Mouse (Mus musculus): ENCODE data around the gene 4930519P11Rik. TPM values are rescaled to one million over a fixed set of nuclear protein-coding genes. Genes with fewer than 3 reads are reported as not detected.

The 4930519P11Rik gene
- polyA plus RNA-seq, 1 experiment from 2014 or later, result 0.26 TPM

GRCm38 (mm10) chr2:154593025-154593424 lies 20.2 kb downstream of the 4930519P11Rik start:
- no peak overlapping the region for H3K4me3 ChIP-seq (ENCODE audit: low read depth, low read length)
- no peaks in the 10 kb centered on the region for H3K9me3 ChIP-seq (ENCODE audit: control insufficient read depth)
- no peak overlapping the region for H3K4me2 ChIP-seq (replicated peaks; ENCODE audit: low read depth)
- H3K9ac ChIP-seq (ENCODE audit: low read depth, low read length), result no peak overlapping the region
- H3K4me1 ChIP-seq (replicated peaks; ENCODE audit: control insufficient read depth, insufficient read depth, low read length), result no peaks in the 10 kb centered on the region
- 0 out of 2 replicates have a peak, but pooled peaks have one; percentile 31 for ATAC-seq
- H3K27ac ChIP-seq (ENCODE audit: low read depth, low read length), result no peak overlapping the region
- peak; percentile 80 for TF ChIP-seq CTCF (IDR thresholded peaks at IDR 0.05; ENCODE audit: low read depth)
- no peaks in the 10 kb centered on the region for H3K27me3 ChIP-seq (replicated peaks; ENCODE audit: control insufficient read depth, insufficient read depth, low read length)
- peaks cover 50% of the 10 kb centered on the region for H3K36me3 ChIP-seq (ENCODE audit: control insufficient read depth, insufficient read depth)
- 69% methylated on average over 3 of the region's 3 CpGs for WGBS

GRCm38 (mm10) chr2:154591239-154591638 lies 22.0 kb downstream of the 4930519P11Rik start:
- no peak for ATAC-seq
- Histone ChIP-seq H3K9ac (ENCODE audit: low read depth, low read length) (no peak overlapping the region), H3K4me3 (ENCODE audit: low read depth, low read length) (no peak overlapping the region), H3K36me3 (ENCODE audit: control insufficient read depth, insufficient read depth) (peaks cover 67% of the 10 kb centered on the region), H3K27me3 (replicated peaks; ENCODE audit: control insufficient read depth, insufficient read depth, low read length) (no peaks in the 10 kb centered on the region), H3K9me3 (ENCODE audit: control insufficient read depth) (no peaks in the 10 kb centered on the region), H3K4me1 (replicated peaks; ENCODE audit: control insufficient read depth, insufficient read depth, low read length) (no peaks in the 10 kb centered on the region), H3K4me2 (replicated peaks; ENCODE audit: low read depth) (no peak overlapping the region), H3K27ac (ENCODE audit: low read depth, low read length) (no peak overlapping the region)
- 73% methylated on average over 3 of the region's 3 CpGs for whole genome bisulfite sequencing
- no peak for TF ChIP-seq CTCF (IDR thresholded peaks at IDR 0.05; ENCODE audit: low read depth)

- TF ChIP-seq CTCF (IDR thresholded peaks at IDR 0.05; ENCODE audit: low read depth), result no peak
- ATAC-seq, result no peak
- Histone ChIP-seq H3K9me3 (ENCODE audit: control insufficient read depth) (no peaks in the 10 kb centered on the region), H3K36me3 (ENCODE audit: control insufficient read depth, insufficient read depth) (peaks cover 50% of the 10 kb centered on the region), H3K27ac (ENCODE audit: low read depth, low read length) (no peak overlapping the region), H3K4me1 (replicated peaks; ENCODE audit: control insufficient read depth, insufficient read depth, low read length) (no peaks in the 10 kb centered on the region), H3K4me2 (replicated peaks; ENCODE audit: low read depth) (no peak overlapping the region), H3K9ac (ENCODE audit: low read depth, low read length) (no peak overlapping the region), H3K4me3 (ENCODE audit: low read depth, low read length) (no peak overlapping the region), H3K27me3 (replicated peaks; ENCODE audit: control insufficient read depth, insufficient read depth, low read length) (no peaks in the 10 kb centered on the region)
- WGBS, result 90% methylated on average over 4 of the region's 4 CpGs
Measured at GRCm38 (mm10) chr2:154589051-154589450, 24.2 kb downstream of the 4930519P11Rik start.

- H3K27ac ChIP-seq (ENCODE audit: low read depth, low read length), result no peak overlapping the region
- 82% methylated on average over 5 of the region's 5 CpGs for WGBS
- H3K4me1 ChIP-seq (replicated peaks; ENCODE audit: control insufficient read depth, insufficient read depth, low read length), result no peaks in the 10 kb centered on the region
- no peak overlapping the region for H3K9ac ChIP-seq (ENCODE audit: low read depth, low read length)
- no peak overlapping the region for H3K4me3 ChIP-seq (ENCODE audit: low read depth, low read length)
- no peaks in the 10 kb centered on the region for H3K27me3 ChIP-seq (replicated peaks; ENCODE audit: control insufficient read depth, insufficient read depth, low read length)
- peak; percentile 69 for TF ChIP-seq CTCF (IDR thresholded peaks at IDR 0.05; ENCODE audit: low read depth)
- peaks cover 31% of the 10 kb centered on the region for H3K36me3 ChIP-seq (ENCODE audit: control insufficient read depth, insufficient read depth)
- ATAC-seq, result no peak
- no peak overlapping the region for H3K4me2 ChIP-seq (replicated peaks; ENCODE audit: low read depth)
- no peaks in the 10 kb centered on the region for H3K9me3 ChIP-seq (ENCODE audit: control insufficient read depth)
Measured at GRCm38 (mm10) chr2:154586405-154586804, 26.8 kb downstream of the 4930519P11Rik start.

- no peak overlapping the region for H3K4me3 ChIP-seq (ENCODE audit: low read depth, low read length)
- H3K27me3 ChIP-seq (replicated peaks; ENCODE audit: control insufficient read depth, insufficient read depth, low read length), result no peaks in the 10 kb centered on the region
- H3K4me1 ChIP-seq (replicated peaks; ENCODE audit: control insufficient read depth, insufficient read depth, low read length), result no peaks in the 10 kb centered on the region
- H3K4me2 ChIP-seq (replicated peaks; ENCODE audit: low read depth), result no peak overlapping the region
- no peak overlapping the region for H3K9ac ChIP-seq (ENCODE audit: low read depth, low read length)
- 65% methylated on average over 17 of the region's 17 CpGs for WGBS
- ATAC-seq, result no peak
- TF ChIP-seq CTCF (IDR thresholded peaks at IDR 0.05; ENCODE audit: low read depth), result no peak
- H3K36me3 ChIP-seq (ENCODE audit: control insufficient read depth, insufficient read depth), result peaks cover 30% of the 10 kb centered on the region
- H3K9me3 ChIP-seq (ENCODE audit: control insufficient read depth), result no peaks in the 10 kb centered on the region
- no peak overlapping the region for H3K27ac ChIP-seq (ENCODE audit: low read depth, low read length)
Measured at GRCm38 (mm10) chr2:154584931-154585601, 28.2 kb downstream of the 4930519P11Rik start.

GRCm38 (mm10) chr2:154583906-154584872 lies 29.0 kb downstream of the 4930519P11Rik start:
- ATAC-seq, result 0 out of 2 replicates have a peak, but pooled peaks have one; percentile 14
- Histone ChIP-seq H3K9ac (ENCODE audit: low read depth, low read length) (no peak overlapping the region), H3K27ac (ENCODE audit: low read depth, low read length) (no peak overlapping the region), H3K27me3 (replicated peaks; ENCODE audit: control insufficient read depth, insufficient read depth, low read length) (no peaks in the 10 kb centered on the region), H3K4me2 (replicated peaks; ENCODE audit: low read depth) (no peak overlapping the region), H3K4me3 (ENCODE audit: low read depth, low read length) (no peak overlapping the region), H3K4me1 (replicated peaks; ENCODE audit: control insufficient read depth, insufficient read depth, low read length) (no peaks in the 10 kb centered on the region), H3K9me3 (ENCODE audit: control insufficient read depth) (no peaks in the 10 kb centered on the region), H3K36me3 (ENCODE audit: control insufficient read depth, insufficient read depth) (peaks cover 21% of the 10 kb centered on the region)
- no peak for TF ChIP-seq CTCF (IDR thresholded peaks at IDR 0.05; ENCODE audit: low read depth)
- WGBS, result 55% methylated on average over 15 of the region's 15 CpGs
